Mouse (Mus musculus): ENCODE measurements around the gene Suox.
"Not testable (repeated sequence)": the region's sequence is repeated elsewhere in the genome, so short reads cannot be mapped to it uniquely, and the experiment has no call there.

Suox gene

DNA sequence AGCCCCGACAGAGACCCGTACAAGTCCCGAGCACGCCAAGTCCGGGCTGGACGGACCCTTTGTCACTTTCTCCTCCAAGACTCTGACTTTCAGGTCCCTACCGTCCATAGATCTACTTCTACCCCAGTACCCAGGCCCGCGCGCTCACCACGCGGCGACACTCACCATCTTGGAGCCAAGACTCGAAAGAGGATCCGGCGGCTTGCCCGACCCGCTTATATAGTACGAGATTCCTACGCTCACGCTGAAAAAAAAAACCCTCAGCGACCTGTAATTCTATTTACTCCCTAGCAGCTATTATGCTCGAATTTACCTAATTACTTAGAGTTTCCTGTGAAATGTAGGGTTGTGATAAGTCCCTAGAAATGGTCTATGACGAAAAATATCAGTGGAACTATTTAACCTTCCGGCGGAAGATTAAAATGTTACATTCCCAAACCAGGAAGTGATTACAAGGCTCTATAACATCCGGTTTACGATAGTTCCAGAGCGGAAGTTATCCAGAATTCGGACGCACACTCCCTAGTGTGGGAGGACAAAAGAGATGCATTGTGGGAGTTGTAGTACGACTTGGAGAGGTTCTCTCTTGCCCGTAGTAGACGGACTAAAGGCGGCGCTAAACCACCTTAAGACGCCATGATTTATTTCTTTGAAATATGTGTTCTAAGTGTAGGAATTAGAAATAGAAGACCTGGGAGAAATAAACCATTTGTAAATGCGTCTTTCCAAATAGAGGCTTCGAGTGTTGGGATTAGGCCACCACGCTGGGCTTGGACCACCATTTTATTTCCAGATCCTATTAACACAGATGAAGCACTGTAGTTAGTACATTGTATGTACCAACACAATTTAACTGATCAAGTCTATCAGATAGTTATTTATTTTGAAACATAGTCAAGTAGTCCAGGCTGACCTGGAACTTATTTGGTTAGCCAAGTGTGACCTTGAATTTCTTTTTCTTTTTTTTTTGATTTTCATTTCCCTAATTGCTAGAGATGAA is 47.3 kb downstream of the Suox start, which contains the start of gene Rps26:
TSS of gene Rps26 (minus strand) at position 437 of the 1,000 bp plus-strand sequence.
- DNase-seq: peak; percentile 86

DNA sequence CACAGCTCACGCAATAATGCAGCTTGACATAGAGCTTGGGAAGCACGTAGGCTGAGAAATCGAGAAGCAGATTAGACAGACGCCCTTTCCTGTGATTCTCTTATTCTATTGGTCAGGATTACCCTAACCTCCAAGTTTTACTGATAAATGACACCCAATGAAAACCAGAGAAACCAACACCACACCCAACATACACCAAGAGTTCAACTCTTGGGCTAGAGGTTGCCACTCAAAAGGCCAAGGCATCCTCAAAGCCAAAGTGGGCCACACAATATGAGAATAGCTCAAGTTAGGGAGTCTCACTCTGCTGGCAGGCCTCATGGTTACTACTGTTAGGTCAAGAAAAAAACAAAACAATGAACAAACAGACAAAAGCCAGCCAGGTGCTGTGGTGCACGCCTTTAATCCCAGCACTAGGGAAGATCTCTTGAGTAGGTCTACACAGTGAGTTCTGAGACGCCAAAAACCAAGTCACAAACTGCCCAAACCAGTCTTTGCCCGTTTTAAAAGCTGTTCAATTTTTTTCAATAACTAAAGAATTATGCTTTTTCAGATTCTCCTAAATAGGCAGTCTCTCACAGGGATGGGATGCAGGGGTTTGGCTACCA is 48.5 kb downstream of the Suox start:
- no peak for DNase-seq

GRCm38 (mm10) chr10:128623106-128623613 is 50.7 kb downstream of the Suox start:
- DNase-seq: not testable (repeated sequence)

GRCm38 (mm10) chr10:128622702-128623101 is 51.2 kb downstream of the Suox start:
- DNase-seq: no peak

- DNase-seq: no peak
Observed at GRCm38 (mm10) chr10:128621986-128622520, 51.8 kb downstream of the Suox start.

DNA sequence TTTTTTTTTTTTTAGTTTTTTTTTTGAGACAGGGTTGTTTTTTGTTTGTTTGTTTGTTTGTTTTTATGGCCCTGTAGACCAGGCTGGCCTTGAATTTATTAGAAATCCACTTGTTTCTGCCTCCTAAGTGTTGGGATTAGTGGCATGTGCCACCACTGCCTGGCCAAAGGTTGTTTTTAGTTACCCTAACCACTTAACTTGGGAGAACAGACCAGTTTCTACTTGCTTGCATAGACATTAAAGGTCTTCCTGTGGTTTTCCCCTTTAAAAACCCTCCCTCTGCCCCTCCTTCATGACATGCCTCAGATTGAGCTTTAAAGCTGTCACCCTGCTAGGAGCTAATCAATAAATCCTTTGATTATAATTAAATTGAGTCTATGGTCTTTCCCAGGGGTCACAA is 53.6 kb downstream of the Suox start:
- no peak for DNase-seq
